Mouse (Mus musculus) liver, embryonic 12.5 days (tissue): ENCODE data around the gene Gga3. TPM values are rescaled to one million over a fixed set of nuclear protein-coding genes. Genes with fewer than 3 reads are reported as not detected.
A peak's percentile ranks its signal among the peaks of the same experiment; 100 is the strongest.

Experiments used
- ATAC-seq: fragments of 200-750 bp; cut with Nextera tagmentation; 2 replicates; pipeline ENCODE4 v1.8.0; 2017; ENCODE audit warnings: moderate number of reproducible peaks, mild to moderate bottlenecking, moderate library complexity
- H3K27ac ChIP-seq: fragments of 300-500 bp; sonication (generic); 2 replicates; pipeline ENCODE4 v1.5.1; 2016; ENCODE audit warnings: mild to moderate bottlenecking
- H3K27me3 ChIP-seq: fragments of 300-500 bp; sonication (generic); replicated peaks from 2 replicates; pipeline ENCODE4 v1.6.1; 2016; ENCODE audit warnings: mild to moderate bottlenecking, moderate library complexity
- H3K36me3 ChIP-seq: fragments of 300-500 bp; sonication (generic); 2 replicates; pipeline ENCODE4 v1.6.1; 2016; ENCODE audit warnings: mild to moderate bottlenecking, moderate library complexity
- H3K4me1 ChIP-seq: fragments of 300-500 bp; sonication (generic); 2 replicates; pipeline ENCODE4 v1.6.1; 2016
- H3K4me2 ChIP-seq: fragments of 300-500 bp; sonication (generic); 2 replicates; pipeline ENCODE4 v1.6.1; 2016; ENCODE audit warnings: mild to moderate bottlenecking, moderate library complexity
- H3K4me3 ChIP-seq: fragments of 300-500 bp; sonication (generic); 2 replicates; pipeline ENCODE4 v1.5.1; 2016; ENCODE audit warnings: mild to moderate bottlenecking, moderate library complexity
- H3K9ac ChIP-seq: fragments of 300-500 bp; sonication (generic); 2 replicates; pipeline ENCODE4 v1.6.1; 2016; ENCODE audit warnings: mild to moderate bottlenecking, moderate library complexity
- H3K9me3 ChIP-seq: fragments of 300-500 bp; sonication (generic); replicated peaks from 2 replicates; pipeline ENCODE4 v1.6.1; 2016; ENCODE audit warnings: mild to moderate bottlenecking, moderate library complexity
- WGBS: fragments of 180-500 bp; shearing (Covaris S2); methylation state at CpG from one replicate; pipeline ENCODE4 v1.1.7; 2016; ENCODE audit not compliant: insufficient replicate concordance; 5-methylcytosine and 5-hydroxymethylcytosine counted together
- polyA plus RNA-seq: library from polyadenylated mRNA; unstranded; fragments of >200 nt; fragmentation: Nextera tagmentation; extraction: Ambion mirVana; gene quantifications from 2 replicates; pipeline ENCODE4 v1.2.1, GENCODE M21; 2016

Gene Gga3
- polyA plus RNA-seq, 1 experiment from 2014 or later: 14.7 TPM

GRCm38 (mm10) chr11:115616371-115616770, 12.5 kb upstream of the Gga3 start:
- Histone ChIP-seq H3K4me2 (no peak overlapping the region), H3K27me3 (no peaks in the 10 kb centered on the region), H3K4me1 (peaks cover 35% of the 10 kb centered on the region), H3K9ac (no peak overlapping the region), H3K9me3 (no peaks in the 10 kb centered on the region), H3K27ac (no peak overlapping the region), H3K4me3 (no peak overlapping the region), H3K36me3 (peaks cover 65% of the 10 kb centered on the region)
- no peak for ATAC-seq
- 88% methylated on average over 7 of the region's 7 CpGs for WGBS

DNA sequence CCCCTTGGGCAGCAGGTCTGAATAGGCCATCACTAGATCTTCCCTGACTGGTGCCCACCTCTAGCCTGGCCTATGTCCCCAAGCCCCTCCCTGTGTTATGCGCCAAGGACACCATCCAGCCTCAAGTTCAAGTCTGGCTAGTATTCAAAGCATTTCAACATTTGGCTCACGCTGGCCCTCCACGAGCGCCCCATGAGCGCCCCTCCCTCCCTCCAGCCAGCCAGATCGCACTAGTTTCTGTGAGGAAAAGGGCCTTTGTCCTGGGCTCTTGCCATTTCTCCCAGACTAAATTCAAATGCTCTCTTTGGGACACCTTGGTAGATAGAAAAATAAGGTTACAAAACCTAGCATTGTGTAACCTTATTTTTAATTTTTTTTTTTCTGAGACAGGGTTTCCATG, 12.0 kb upstream of the Gga3 start:
- Histone ChIP-seq H3K27me3 (no peaks in the 10 kb centered on the region), H3K9me3 (no peaks in the 10 kb centered on the region), H3K4me1 (peaks cover 39% of the 10 kb centered on the region), H3K4me2 (no peak overlapping the region), H3K36me3 (peaks cover 60% of the 10 kb centered on the region), H3K9ac (no peak overlapping the region), H3K4me3 (no peak overlapping the region), H3K27ac (no peak overlapping the region)
- no peak for ATAC-seq
- WGBS: 87% methylated on average over 6 of the region's 6 CpGs

DNA sequence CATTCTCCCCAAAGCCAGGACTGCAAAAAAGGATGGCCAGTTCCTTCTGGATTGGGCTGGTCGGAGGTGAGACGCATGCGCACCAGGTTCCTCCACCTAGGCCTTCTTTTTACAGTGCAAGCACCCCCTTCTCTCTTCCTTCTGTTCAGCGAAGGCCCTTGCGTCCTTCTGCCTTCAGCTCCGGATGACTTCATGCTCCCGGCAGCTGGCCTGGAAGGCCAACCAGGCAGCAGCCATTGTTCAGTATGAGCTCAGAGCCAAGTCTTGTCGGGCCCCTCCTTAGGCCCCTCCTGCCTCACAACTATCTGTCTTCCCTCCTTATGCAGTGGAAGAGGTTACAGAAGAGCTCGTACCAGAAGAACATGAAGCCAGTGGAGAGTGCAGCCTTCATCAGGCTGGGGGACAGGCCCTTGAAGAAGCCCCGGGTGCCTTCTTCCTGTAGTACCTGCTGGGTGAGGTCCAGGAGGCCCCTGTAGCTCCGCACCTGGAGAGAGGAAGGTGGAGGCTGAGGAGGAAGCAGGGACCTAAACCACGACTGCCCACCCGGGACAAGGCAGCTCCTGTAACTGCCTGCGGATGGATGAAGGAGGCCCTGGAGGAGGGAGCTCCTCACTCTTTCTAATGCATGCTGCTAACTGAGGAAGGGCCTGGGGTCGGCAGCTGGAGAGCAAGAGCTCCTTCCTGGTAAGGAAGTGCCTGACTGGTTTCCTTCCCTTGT, 11.4 kb upstream of the Gga3 start:
- 81% methylated on average over 15 of the region's 15 CpGs for WGBS
- H3K4me1 ChIP-seq: peaks cover 39% of the 10 kb centered on the region
- ATAC-seq: no peak
- H3K9ac ChIP-seq: no peak overlapping the region
- H3K9me3 ChIP-seq: no peaks in the 10 kb centered on the region
- no peak overlapping the region for H3K4me2 ChIP-seq
- no peaks in the 10 kb centered on the region for H3K27me3 ChIP-seq
- H3K27ac ChIP-seq: no peak overlapping the region
- H3K4me3 ChIP-seq: no peak overlapping the region
- H3K36me3 ChIP-seq: peaks cover 55% of the 10 kb centered on the region

GRCm38 (mm10) chr11:115614346-115615107, 10.7 kb upstream of the Gga3 start:
- no peak for ATAC-seq
- Histone ChIP-seq H3K36me3 (peaks cover 54% of the 10 kb centered on the region), H3K27ac (0 out of 2 replicates have a peak overlapping the region, but pooled peaks have one; percentile 96), H3K27me3 (no peaks in the 10 kb centered on the region), H3K9me3 (no peaks in the 10 kb centered on the region), H3K4me2 (no peak overlapping the region), H3K4me1 (peaks cover 42% of the 10 kb centered on the region), H3K4me3 (no peak overlapping the region), H3K9ac (no peak overlapping the region)
- 73% methylated on average over 10 of the region's 10 CpGs for WGBS

DNA sequence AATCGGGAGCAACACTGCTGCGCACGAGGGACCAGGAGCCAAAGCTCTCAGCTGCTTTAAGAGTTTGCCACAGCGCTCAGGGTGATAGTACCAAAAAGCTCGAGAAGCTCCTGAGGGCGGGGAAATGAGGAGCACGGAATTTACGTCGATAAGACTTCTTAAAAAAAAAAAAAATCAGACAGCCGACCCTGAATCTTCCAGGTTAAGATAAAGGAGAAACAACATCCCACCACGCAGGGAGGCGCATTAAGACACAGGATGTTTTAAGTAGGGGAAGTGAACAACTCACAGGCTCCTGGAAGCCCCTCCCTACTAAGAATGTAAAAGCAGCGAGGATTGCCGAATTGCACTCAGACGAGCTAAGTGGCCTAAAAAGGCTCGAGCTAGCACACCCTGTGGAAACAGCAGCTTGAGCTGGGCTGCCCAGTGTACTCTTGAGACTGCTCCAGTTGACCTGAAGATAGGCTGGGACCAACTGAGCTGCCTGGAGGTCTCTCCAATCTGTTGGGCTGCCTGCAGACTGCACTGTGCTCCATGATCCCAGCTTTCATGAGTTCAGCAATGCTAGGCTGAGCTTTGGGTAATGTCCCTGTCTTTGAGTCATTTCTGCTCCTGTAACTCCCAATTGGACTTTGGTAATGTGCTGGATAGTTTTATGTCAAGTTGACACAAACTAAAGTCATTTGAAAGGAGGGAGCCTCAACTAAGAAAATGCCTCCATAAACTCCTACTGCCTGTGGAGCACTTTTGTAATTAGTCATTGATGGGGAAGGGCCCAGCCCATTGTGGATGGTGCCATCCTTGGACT, 9.5 kb upstream of the Gga3 start:
- peak overlapping the region; percentile 96 for H3K27ac ChIP-seq
- peak; percentile 42 for ATAC-seq
- WGBS: under 1% methylated on average over 16 of the region's 16 CpGs
- H3K4me1 ChIP-seq: peaks cover 50% of the 10 kb centered on the region
- H3K9me3 ChIP-seq: no peaks in the 10 kb centered on the region
- H3K27me3 ChIP-seq: no peaks in the 10 kb centered on the region
- H3K4me2 ChIP-seq: peak overlapping the region; percentile 93
- peak overlapping the region; percentile 68 for H3K4me3 ChIP-seq
- peak overlapping the region; percentile 82 for H3K9ac ChIP-seq
- peaks cover 54% of the 10 kb centered on the region for H3K36me3 ChIP-seq

GRCm38 (mm10) chr11:115612410-115613137, 8.7 kb upstream of the Gga3 start, which contains the start of gene Mif4gd:
TSS of gene Mif4gd (minus strand) at chr11:115612969.
- Histone ChIP-seq H3K27ac (peak within 1 kb of the TSS; percentile 96), H3K4me1 (peaks cover 50% of the 10 kb centered on the region), H3K4me3 (peak within 1 kb of the TSS; percentile 68), H3K4me2 (peak within 1 kb of the TSS; percentile 93), H3K9ac (peak within 1 kb of the TSS; percentile 82), H3K36me3 (peaks cover 57% of the 10 kb centered on the region), H3K9me3 (no peaks in the 10 kb centered on the region), H3K27me3 (no peaks in the 10 kb centered on the region)
- ATAC-seq: peak; percentile 88
- under 1% methylated on average over 80 of the region's 80 CpGs for WGBS

- Histone ChIP-seq H3K27ac (peak overlapping the region; percentile 96), H3K4me2 (peak overlapping the region; percentile 93), H3K9me3 (no peaks in the 10 kb centered on the region), H3K27me3 (no peaks in the 10 kb centered on the region), H3K9ac (peak overlapping the region; percentile 82), H3K4me1 (peaks cover 47% of the 10 kb centered on the region), H3K4me3 (peak overlapping the region; percentile 68), H3K36me3 (peaks cover 57% of the 10 kb centered on the region)
- peak; percentile 28; the same call in 1 of the 2 replicates for ATAC-seq
- 2% methylated on average over 13 of the region's 13 CpGs for WGBS
Measured at GRCm38 (mm10) chr11:115612059-115612409, 8.2 kb upstream of the Gga3 start.

DNA sequence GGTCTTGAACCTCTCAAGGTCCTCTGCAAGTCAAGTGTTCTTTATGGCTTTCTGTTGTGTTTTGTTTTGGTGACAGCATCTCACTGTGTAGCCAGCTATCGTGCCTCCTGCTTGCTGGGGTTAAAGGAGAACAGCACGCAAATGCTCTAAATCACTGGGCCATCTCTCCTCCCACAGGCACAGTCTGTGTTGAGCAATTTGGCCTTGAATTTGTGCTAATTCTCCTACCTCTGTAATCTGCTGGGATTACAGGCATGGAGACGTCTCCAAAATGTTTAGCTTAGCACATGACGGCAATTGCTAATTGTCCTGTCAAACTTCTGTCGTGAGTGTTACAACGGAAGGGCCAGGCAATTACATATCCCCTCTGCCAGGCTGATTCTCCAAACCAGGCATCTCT, 7.3 kb upstream of the Gga3 start:
- 73% methylated on average over 6 of the region's 6 CpGs for WGBS
- no peaks in the 10 kb centered on the region for H3K9me3 ChIP-seq
- H3K4me3 ChIP-seq: 0 out of 2 replicates have a peak overlapping the region, but pooled peaks have one; percentile 68
- H3K4me1 ChIP-seq: peaks cover 47% of the 10 kb centered on the region
- H3K27me3 ChIP-seq: no peaks in the 10 kb centered on the region
- ATAC-seq: no peak
- H3K27ac ChIP-seq: 0 out of 2 replicates have a peak overlapping the region, but pooled peaks have one; percentile 3
- no peak overlapping the region; the same call in 1 of the 2 replicates for H3K9ac ChIP-seq
- H3K4me2 ChIP-seq: peak overlapping the region; percentile 93
- H3K36me3 ChIP-seq: peaks cover 59% of the 10 kb centered on the region

DNA sequence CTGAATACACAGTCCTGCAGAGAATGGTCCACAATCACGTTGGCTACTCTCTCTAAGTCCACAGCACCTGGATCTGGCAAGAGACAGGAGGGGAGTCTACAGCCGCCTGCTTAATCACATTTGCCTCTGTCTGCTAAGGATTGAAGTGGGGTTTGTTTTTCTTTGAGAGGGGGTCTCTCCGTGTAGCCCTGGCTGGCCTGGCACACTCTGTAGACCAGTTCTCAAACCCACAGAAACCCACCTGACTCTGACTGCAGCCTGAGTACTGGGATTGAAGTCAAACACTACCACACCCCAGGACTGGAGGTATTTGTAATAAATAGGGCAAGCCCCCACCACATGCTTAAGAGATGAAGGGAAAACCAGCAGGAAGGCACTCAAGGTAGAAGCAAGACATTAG, 5.7 kb upstream of the Gga3 start:
- H3K4me3 ChIP-seq: no peak overlapping the region
- H3K27me3 ChIP-seq: no peaks in the 10 kb centered on the region
- H3K36me3 ChIP-seq: peaks cover 54% of the 10 kb centered on the region
- no peaks in the 10 kb centered on the region for H3K9me3 ChIP-seq
- no peak overlapping the region; the same call in 1 of the 2 replicates for H3K9ac ChIP-seq
- H3K4me1 ChIP-seq: peaks cover 57% of the 10 kb centered on the region
- no peak overlapping the region for H3K4me2 ChIP-seq
- ATAC-seq: no peak
- WGBS: 75% methylated on average over 3 of the region's 3 CpGs
- H3K27ac ChIP-seq: peak overlapping the region; percentile 29; the same call in 1 of the 2 replicates

DNA sequence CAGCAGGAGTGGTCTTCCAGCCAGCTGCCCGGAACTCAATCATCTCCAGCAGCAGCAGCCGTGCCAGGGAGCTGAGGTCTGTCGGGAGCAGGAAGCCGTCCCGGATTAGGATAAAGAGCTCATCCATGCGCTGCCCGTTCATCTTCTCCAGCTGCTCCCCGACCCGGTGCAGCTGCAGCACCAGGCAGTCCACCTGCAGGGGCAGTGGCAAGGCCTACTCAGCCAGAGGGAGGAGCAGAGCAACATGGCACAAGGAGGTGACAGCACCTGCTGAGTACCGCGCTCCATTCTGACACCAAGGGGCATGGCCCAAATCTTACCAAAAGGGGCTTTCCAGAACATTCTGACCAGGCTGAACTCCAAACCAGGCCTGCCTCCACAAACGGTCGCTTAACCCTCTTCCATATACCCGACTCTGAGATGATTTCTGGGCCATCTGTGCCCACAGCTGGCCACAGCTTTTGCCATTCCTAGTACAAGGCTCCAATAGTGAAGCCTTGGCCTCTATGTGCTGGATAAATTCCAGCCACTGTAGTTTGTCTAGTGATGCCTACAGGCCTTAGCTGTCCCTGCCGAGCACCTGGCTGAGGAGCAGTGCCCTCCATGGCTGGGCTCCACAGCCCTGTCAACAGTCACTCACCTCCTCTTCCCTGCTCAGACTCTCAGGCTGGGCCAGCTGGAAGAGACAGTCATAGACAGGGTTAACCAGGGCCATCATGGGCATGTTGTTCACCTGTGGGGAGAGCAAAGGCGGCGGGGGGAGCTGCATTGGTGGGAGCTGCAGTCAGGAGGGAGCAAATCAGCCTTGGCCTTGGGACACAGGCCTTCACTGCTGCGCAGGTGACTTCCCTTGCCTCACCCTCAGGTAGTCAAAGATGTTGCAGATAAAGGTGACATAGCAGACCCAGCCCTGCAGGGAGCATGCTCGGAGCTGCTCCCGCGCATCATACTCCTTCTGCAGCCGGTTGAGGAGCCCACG, 4.9 kb upstream of the Gga3 start:
- Histone ChIP-seq H3K36me3 (peaks cover 51% of the 10 kb centered on the region), H3K9me3 (no peaks in the 10 kb centered on the region), H3K27ac (no peak overlapping the region; the same call in 1 of the 2 replicates), H3K9ac (no peak overlapping the region), H3K4me3 (no peak overlapping the region), H3K27me3 (no peaks in the 10 kb centered on the region), H3K4me2 (no peak overlapping the region), H3K4me1 (peaks cover 53% of the 10 kb centered on the region)
- 78% methylated on average over 23 of the region's 23 CpGs for WGBS
- no peak for ATAC-seq
